Mouse (Mus musculus): ENCODE measurements around the gene Pde10a. TPM values are rescaled to one million over a fixed set of nuclear protein-coding genes. Genes with fewer than 3 reads are reported as not detected.

Pde10a gene
- polyA plus RNA-seq, 1 experiment from 2014 or later: 11.4 TPM

GRCm38 (mm10) chr17:8871997-8872593 is 346.9 kb downstream of the Pde10a start:
- Histone ChIP-seq H3K9ac (no peak overlapping the region), H3K9me3 (no peaks in the 10 kb centered on the region), H3K4me1 (peaks cover 12% of the 10 kb centered on the region; the same call in 1 of the 2 replicates), H3K4me3 (no peak overlapping the region), H3K36me3 (no peaks in the 10 kb centered on the region), H3K27ac (no peak overlapping the region), H3K4me2 (replicated peaks) (no peak overlapping the region), H3K27me3 (replicated peaks) (no peaks in the 10 kb centered on the region)
- WGBS: 58% methylated on average over 12 of the region's 12 CpGs
- ATAC-seq (ENCODE audit: low FRiP score, low read depth): no peak

DNA sequence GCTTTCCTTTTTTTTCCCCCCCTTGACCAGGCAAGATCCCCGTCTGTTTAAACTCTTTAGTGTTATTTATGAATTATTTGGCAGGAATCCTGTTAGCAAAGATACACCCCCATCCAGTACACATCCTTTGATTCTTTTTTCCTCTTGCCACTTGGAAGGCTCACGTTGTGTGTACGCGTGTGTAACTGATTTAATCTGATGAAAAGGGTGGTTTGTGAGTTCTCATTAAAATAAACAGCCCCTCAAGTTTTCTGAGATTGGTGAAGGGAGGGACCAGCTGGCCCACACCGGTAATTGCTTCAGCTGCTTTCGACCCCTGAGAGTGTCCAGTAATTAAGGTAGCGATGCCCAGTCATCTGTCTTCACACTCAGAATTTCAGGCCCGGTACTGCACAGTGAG is 347.4 kb downstream of the Pde10a start:
- 63% methylated on average over 8 of the region's 8 CpGs for WGBS
- Histone ChIP-seq H3K4me1 (peaks cover 12% of the 10 kb centered on the region; the same call in 1 of the 2 replicates), H3K36me3 (no peaks in the 10 kb centered on the region), H3K27me3 (replicated peaks) (no peaks in the 10 kb centered on the region), H3K9ac (no peak overlapping the region), H3K9me3 (no peaks in the 10 kb centered on the region), H3K27ac (no peak overlapping the region), H3K4me3 (no peak overlapping the region), H3K4me2 (replicated peaks) (no peak overlapping the region)
- ATAC-seq (ENCODE audit: low FRiP score, low read depth): no peak

DNA sequence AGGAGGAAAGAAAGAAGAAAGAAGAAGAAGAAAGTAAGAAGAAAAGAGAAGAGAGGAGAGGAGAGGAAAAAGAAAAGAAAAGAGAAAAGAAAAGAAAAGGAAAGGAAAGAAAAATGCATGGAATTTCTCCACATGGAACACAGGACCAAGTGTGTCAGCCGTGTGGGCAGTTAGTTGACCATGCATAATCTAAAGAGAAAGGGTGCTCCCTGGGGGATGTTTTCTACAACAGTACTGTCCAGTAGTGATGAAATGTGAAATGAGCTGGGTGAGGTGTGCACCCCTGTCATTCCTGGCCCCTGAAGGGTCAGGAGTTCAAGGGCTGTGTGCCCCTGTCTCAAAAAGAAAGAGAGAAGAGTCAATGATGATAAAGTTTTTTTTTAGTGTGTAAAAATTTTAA is 352.9 kb downstream of the Pde10a start:
- Histone ChIP-seq H3K27me3 (replicated peaks) (no peaks in the 10 kb centered on the region), H3K4me3 (no peak overlapping the region), H3K9ac (no peak overlapping the region), H3K9me3 (no peaks in the 10 kb centered on the region), H3K4me2 (replicated peaks) (no peak overlapping the region), H3K36me3 (no peaks in the 10 kb centered on the region), H3K27ac (no peak overlapping the region), H3K4me1 (no peaks in the 10 kb centered on the region)
- 38% methylated on average over 1 of the region's 1 CpGs for WGBS
- no peak for ATAC-seq (ENCODE audit: low FRiP score, low read depth)

- Histone ChIP-seq H3K4me2 (replicated peaks) (no peak overlapping the region), H3K36me3 (no peaks in the 10 kb centered on the region), H3K9ac (no peak overlapping the region), H3K27ac (no peak overlapping the region), H3K4me3 (no peak overlapping the region), H3K9me3 (no peaks in the 10 kb centered on the region), H3K4me1 (peaks cover 11% of the 10 kb centered on the region; the same call in 1 of the 2 replicates), H3K27me3 (replicated peaks) (no peaks in the 10 kb centered on the region)
- no peak for ATAC-seq (ENCODE audit: low FRiP score, low read depth)
- 92% methylated on average over 6 of the region's 6 CpGs for WGBS
Measured at GRCm38 (mm10) chr17:8881711-8882110, 356.5 kb downstream of the Pde10a start.

DNA sequence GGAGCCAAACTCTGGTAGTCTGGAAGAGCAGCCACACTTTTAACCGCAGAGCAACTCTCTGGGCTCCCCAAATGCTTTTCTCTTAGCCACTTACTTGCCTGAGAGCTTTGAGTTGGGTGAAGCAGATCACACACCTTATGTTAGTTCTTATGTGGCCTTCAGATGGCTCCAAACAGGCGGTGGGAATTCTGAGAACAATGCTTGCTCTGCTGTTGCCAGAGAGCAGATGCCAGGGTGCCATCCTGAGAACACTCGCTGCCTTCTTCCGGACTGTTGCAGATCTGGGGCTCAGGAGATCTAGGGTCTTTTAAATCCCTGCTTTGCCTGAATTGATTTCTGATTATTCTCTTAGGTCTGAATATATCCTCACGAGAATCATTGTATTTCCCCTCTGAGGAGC is 359.5 kb downstream of the Pde10a start:
- H3K9ac ChIP-seq: no peak overlapping the region
- peaks cover 18% of the 10 kb centered on the region for H3K4me1 ChIP-seq
- 80% methylated on average over 5 of the region's 5 CpGs for WGBS
- H3K27ac ChIP-seq: no peak overlapping the region
- no peak overlapping the region for H3K4me2 ChIP-seq (replicated peaks)
- no peaks in the 10 kb centered on the region for H3K36me3 ChIP-seq
- no peak overlapping the region for H3K4me3 ChIP-seq
- ATAC-seq (ENCODE audit: low FRiP score, low read depth): no peak
- H3K9me3 ChIP-seq: no peaks in the 10 kb centered on the region
- H3K27me3 ChIP-seq (replicated peaks): no peaks in the 10 kb centered on the region

DNA sequence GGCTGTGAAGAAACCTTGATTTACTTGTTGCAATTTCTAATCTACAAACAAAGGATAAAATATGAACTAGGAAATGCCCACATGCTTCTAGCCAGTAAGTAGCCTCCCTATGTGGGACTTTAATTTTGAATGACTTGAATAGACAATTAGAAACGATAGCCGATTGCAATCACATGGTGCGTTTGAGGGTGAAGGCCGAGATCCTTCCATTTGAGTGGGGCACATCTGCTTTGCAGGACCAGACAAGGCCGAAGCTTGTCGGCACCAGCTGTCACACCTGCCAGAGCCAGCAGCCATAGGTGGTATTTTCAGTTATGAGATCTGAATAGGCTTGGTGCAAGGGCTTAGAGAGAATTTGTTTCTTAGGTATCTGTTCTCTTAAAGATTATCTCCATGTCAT is 360.7 kb downstream of the Pde10a start:
- Histone ChIP-seq H3K9me3 (no peaks in the 10 kb centered on the region), H3K36me3 (no peaks in the 10 kb centered on the region), H3K27ac (no peak overlapping the region), H3K4me1 (peaks cover 18% of the 10 kb centered on the region), H3K4me2 (replicated peaks) (no peak overlapping the region), H3K4me3 (no peak overlapping the region), H3K27me3 (replicated peaks) (no peaks in the 10 kb centered on the region), H3K9ac (no peak overlapping the region)
- 82% methylated on average over 6 of the region's 6 CpGs for WGBS
- ATAC-seq (ENCODE audit: low FRiP score, low read depth): no peak

- Histone ChIP-seq H3K9ac (no peak overlapping the region), H3K4me1 (peaks cover 18% of the 10 kb centered on the region), H3K36me3 (no peaks in the 10 kb centered on the region), H3K9me3 (no peaks in the 10 kb centered on the region), H3K4me3 (no peak overlapping the region), H3K4me2 (replicated peaks) (no peak overlapping the region), H3K27me3 (replicated peaks) (no peaks in the 10 kb centered on the region), H3K27ac (no peak overlapping the region)
- no peak for ATAC-seq (ENCODE audit: low FRiP score, low read depth)
- WGBS: 78% methylated on average over 9 of the region's 9 CpGs
Measured at GRCm38 (mm10) chr17:8888105-8888504, 362.9 kb downstream of the Pde10a start.

- Histone ChIP-seq H3K4me3 (no peak overlapping the region), H3K9me3 (no peaks in the 10 kb centered on the region), H3K4me1 (peaks cover 18% of the 10 kb centered on the region), H3K27me3 (replicated peaks) (no peaks in the 10 kb centered on the region), H3K4me2 (replicated peaks) (no peak overlapping the region), H3K27ac (no peak overlapping the region), H3K36me3 (no peaks in the 10 kb centered on the region), H3K9ac (no peak overlapping the region)
- ATAC-seq (ENCODE audit: low FRiP score, low read depth): no peak
- WGBS: 83% methylated on average over 5 of the region's 5 CpGs
Measured at GRCm38 (mm10) chr17:8888639-8889038, 363.5 kb downstream of the Pde10a start.

GRCm38 (mm10) chr17:8892193-8892985 is 367.2 kb downstream of the Pde10a start:
- 86% methylated on average over 13 of the region's 13 CpGs for WGBS
- no peak for ATAC-seq (ENCODE audit: low FRiP score, low read depth)

DNA sequence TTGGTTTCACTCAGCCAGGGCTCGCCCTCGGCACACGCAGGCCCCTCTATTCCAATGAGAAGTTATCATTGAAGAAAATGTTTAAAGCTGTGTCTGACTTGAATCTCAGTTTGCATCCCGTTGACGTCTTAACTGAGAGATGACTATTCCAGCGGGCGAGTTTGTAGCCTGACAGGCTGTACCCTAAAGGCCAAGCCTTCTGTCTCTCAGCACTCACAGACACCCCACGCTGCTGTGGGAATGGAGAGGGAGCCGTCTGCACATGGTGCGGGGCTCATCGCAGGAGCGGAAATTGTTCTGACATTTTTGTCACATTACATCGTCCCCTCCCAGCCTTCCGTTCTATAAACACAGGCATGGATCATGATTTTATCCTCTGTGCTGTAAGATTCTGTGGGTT is 370.8 kb downstream of the Pde10a start:
- H3K36me3 ChIP-seq: no peaks in the 10 kb centered on the region
- H3K4me2 ChIP-seq (replicated peaks): no peak overlapping the region
- WGBS: 88% methylated on average over 14 of the region's 14 CpGs
- no peaks in the 10 kb centered on the region for H3K27me3 ChIP-seq (replicated peaks)
- no peak overlapping the region for H3K27ac ChIP-seq
- H3K9ac ChIP-seq: no peak overlapping the region
- H3K9me3 ChIP-seq: no peaks in the 10 kb centered on the region
- ATAC-seq (ENCODE audit: low FRiP score, low read depth): no peak
- H3K4me3 ChIP-seq: no peak overlapping the region
- no peaks in the 10 kb centered on the region; the same call in 1 of the 2 replicates for H3K4me1 ChIP-seq

More at GRCm38 (mm10) chr17:8892193-8892985, 367.2 kb downstream of the Pde10a start:
- Histone ChIP-seq H3K36me3 (no peaks in the 10 kb centered on the region), H3K9ac (no peak overlapping the region), H3K4me2 (replicated peaks) (no peak overlapping the region), H3K27ac (no peak overlapping the region), H3K4me3 (no peak overlapping the region), H3K4me1 (peaks cover 7% of the 10 kb centered on the region), H3K27me3 (replicated peaks) (no peaks in the 10 kb centered on the region), H3K9me3 (no peaks in the 10 kb centered on the region)

- no peak overlapping the region for H3K27ac ChIP-seq
- no peaks in the 10 kb centered on the region for H3K27me3 ChIP-seq (replicated peaks)
- WGBS: 66% methylated on average over 10 of the region's 10 CpGs
- H3K4me2 ChIP-seq (replicated peaks): no peak overlapping the region
- no peak for ATAC-seq (ENCODE audit: low FRiP score, low read depth)
- no peak overlapping the region for H3K9ac ChIP-seq
- no peaks in the 10 kb centered on the region; the same call in 1 of the 2 replicates for H3K4me1 ChIP-seq
- no peaks in the 10 kb centered on the region for H3K9me3 ChIP-seq
- H3K36me3 ChIP-seq: no peaks in the 10 kb centered on the region
- no peak overlapping the region for H3K4me3 ChIP-seq
Measured at GRCm38 (mm10) chr17:8897749-8898148, 372.6 kb downstream of the Pde10a start.

- Histone ChIP-seq H3K27me3 (replicated peaks) (no peaks in the 10 kb centered on the region), H3K9ac (no peak overlapping the region), H3K9me3 (no peaks in the 10 kb centered on the region), H3K4me3 (no peak overlapping the region), H3K27ac (no peak overlapping the region), H3K4me1 (no peaks in the 10 kb centered on the region; the same call in 1 of the 2 replicates), H3K36me3 (no peaks in the 10 kb centered on the region), H3K4me2 (replicated peaks) (no peak overlapping the region)
- WGBS: 75% methylated on average over 8 of the region's 8 CpGs
- ATAC-seq (ENCODE audit: low FRiP score, low read depth): no peak
Measured at GRCm38 (mm10) chr17:8898221-8898620, 373.0 kb downstream of the Pde10a start.
